Mouse (Mus musculus): Measurements from ENCODE around the gene Pkd2. TPM values are rescaled to one million over a fixed set of nuclear protein-coding genes. Genes with fewer than 3 reads are reported as not detected.

The Pkd2 gene
- total and polyA plus RNA-seq, 3 experiments = not detected

DNA sequence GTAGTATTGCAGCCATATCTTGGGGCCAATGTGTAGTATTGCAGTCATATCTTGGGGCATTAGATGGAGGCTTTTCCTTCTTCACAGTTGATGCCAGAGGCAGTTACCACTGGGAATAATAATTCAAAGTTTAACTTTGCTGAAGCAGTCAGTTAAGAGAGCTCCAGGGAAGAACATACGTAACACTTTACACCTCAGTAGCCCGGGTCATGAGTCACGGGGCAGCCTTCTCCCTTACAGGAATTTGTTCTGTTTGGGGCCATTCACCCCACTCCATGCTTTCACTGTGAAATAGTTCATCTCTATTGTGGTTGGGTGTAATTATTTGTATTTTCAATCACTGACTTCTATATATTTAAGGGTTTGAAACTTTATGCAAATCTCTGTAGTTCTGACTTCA is 35.4 kb upstream of the Pkd2 start:
- H3K4me1 ChIP-seq (ENCODE audit: control insufficient read depth in 1 of 2, insufficient read depth in 2 of 2, low read length in 2 of 2) = no peaks in the 10 kb centered on the region
- no peak overlapping the region for H3K4me3 ChIP-seq (ENCODE audit: control insufficient read depth in 1 of 2, insufficient read depth in 1 of 2, low read depth in 2 of 2, low read length in 2 of 2)
- no peak overlapping the region for H3K9ac ChIP-seq (ENCODE audit: control insufficient read depth, low read depth, low read length, poor library complexity, severe bottlenecking)
- no peaks in the 10 kb centered on the region for H3K27me3 ChIP-seq (ENCODE audit: control insufficient read depth in 1 of 2, insufficient read depth in 2 of 2, low read length in 2 of 2)
- H3K79me2 ChIP-seq (ENCODE audit: control insufficient read depth, insufficient read depth, low read length, poor library complexity) = no peaks in the 10 kb centered on the region
- DNase-seq (ENCODE audit: low read depth, low spot score) = no peak
- TF ChIP-seq KAT2A (conservative IDR thresholded peaks at IDR 0.05; ENCODE audit: low read depth, low read length) (no peak), CHD2 (IDR thresholded peaks at IDR 0.05; ENCODE audit: low read length) (no peak), ZC3H11A (IDR thresholded peaks at IDR 0.05; ENCODE audit: low read depth, low read length) (no peak), ELF1 (IDR thresholded peaks at IDR 0.05; ENCODE audit: low read depth, low read length) (no peak), ZKSCAN1 (IDR thresholded peaks at IDR 0.05; ENCODE audit: low read depth, low read length) (no peak), MAZ (IDR thresholded peaks at IDR 0.05; ENCODE audit: low read depth, low read length) (no peak), SIN3A (IDR thresholded peaks at IDR 0.05; ENCODE audit: low read length) (no peak), CTCF (IDR thresholded peaks at IDR 0.05 in 2 of 3, conservative IDR thresholded peaks at IDR 0.05 in 1 of 3; ENCODE audit: control insufficient read depth in 1 of 3, insufficient read depth in 1 of 3, low read depth in 2 of 3, low read length in 3 of 3, poor library complexity in 1 of 3, severe bottlenecking in 1 of 3) (no peak), USF1 (IDR thresholded peaks at IDR 0.05; ENCODE audit: low read depth, low read length) (no peak), MYC (IDR thresholded peaks at IDR 0.05; ENCODE audit: low read depth, low read length) (no peak), CHD1 (IDR thresholded peaks at IDR 0.05; ENCODE audit: low read depth, low read length) (no peak)
- no peak overlapping the region for H3K27ac ChIP-seq (ENCODE audit: control insufficient read depth, low read depth, low read length)
- H3K9me3 ChIP-seq (replicated peaks; ENCODE audit: insufficient read depth, low read length) = no peaks in the 10 kb centered on the region
- no peaks in the 10 kb centered on the region for H3K36me3 ChIP-seq (ENCODE audit: control insufficient read depth in 1 of 2, insufficient read depth in 2 of 2, low read length in 2 of 2)

DNA sequence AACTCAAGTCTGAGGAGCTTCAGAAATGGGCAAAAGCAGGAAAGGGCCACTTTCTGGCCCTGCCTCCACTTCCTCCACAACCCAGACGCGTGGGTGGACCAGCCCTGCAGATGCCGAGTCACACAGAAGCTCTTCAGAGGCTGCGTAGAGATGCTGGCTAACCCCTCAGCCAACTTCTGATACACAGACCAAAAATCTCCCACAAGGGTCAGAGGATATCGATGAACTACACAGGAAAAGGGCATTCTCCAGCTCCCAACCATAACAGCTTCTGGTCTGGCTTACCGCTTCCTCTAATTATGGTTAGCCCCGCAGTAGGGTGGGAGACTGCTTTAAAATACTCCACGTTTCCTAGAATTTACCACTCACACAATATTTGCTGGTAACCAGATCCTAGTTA is 33.3 kb upstream of the Pkd2 start:
- Histone ChIP-seq H3K9ac (ENCODE audit: control insufficient read depth, low read depth, low read length, poor library complexity, severe bottlenecking) (no peak overlapping the region), H3K36me3 (ENCODE audit: control insufficient read depth in 1 of 2, insufficient read depth in 2 of 2, low read length in 2 of 2) (no peaks in the 10 kb centered on the region), H3K27ac (ENCODE audit: control insufficient read depth, low read depth, low read length) (no peak overlapping the region), H3K9me3 (replicated peaks; ENCODE audit: insufficient read depth, low read length) (no peaks in the 10 kb centered on the region), H3K79me2 (ENCODE audit: control insufficient read depth, insufficient read depth, low read length, poor library complexity) (no peaks in the 10 kb centered on the region), H3K27me3 (ENCODE audit: control insufficient read depth in 1 of 2, insufficient read depth in 2 of 2, low read length in 2 of 2) (no peaks in the 10 kb centered on the region), H3K4me3 (ENCODE audit: control insufficient read depth in 1 of 2, insufficient read depth in 1 of 2, low read depth in 2 of 2, low read length in 2 of 2) (no peak overlapping the region), H3K4me1 (ENCODE audit: control insufficient read depth in 1 of 2, insufficient read depth in 2 of 2, low read length in 2 of 2) (no peaks in the 10 kb centered on the region)
- DNase-seq (ENCODE audit: low read depth, low spot score) = no peak
- no peak for TF ChIP-seq MYC (IDR thresholded peaks at IDR 0.05; ENCODE audit: low read depth, low read length)

DNA sequence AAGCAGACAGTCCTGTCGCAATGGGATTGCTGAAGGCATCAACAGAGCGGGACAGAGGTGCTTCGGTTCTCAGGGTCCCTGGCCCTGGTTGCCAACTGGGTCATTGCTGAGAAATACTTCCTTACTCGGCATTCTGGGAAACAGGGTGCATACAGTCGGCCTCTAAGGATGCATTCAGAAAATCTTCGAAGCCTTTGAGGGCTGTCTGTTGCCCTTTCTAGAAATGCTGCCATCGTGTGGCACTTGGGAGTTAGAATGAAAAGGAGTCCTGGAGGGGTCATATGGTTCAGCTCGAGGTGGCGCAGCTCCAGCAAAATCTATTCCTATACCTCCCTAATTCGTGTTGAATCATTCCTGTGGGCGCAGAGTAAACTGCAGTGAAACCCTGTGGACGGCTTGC is 26.4 kb upstream of the Pkd2 start:
- H3K9ac ChIP-seq (ENCODE audit: control insufficient read depth, low read depth, low read length, poor library complexity, severe bottlenecking) = no peak overlapping the region
- no peaks in the 10 kb centered on the region for H3K27me3 ChIP-seq (ENCODE audit: control insufficient read depth in 1 of 2, insufficient read depth in 2 of 2, low read length in 2 of 2)
- no peaks in the 10 kb centered on the region for H3K36me3 ChIP-seq (ENCODE audit: control insufficient read depth in 1 of 2, insufficient read depth in 2 of 2, low read length in 2 of 2)
- H3K4me1 ChIP-seq (ENCODE audit: control insufficient read depth in 1 of 2, insufficient read depth in 2 of 2, low read length in 2 of 2) = no peaks in the 10 kb centered on the region
- H3K9me3 ChIP-seq (replicated peaks; ENCODE audit: insufficient read depth, low read length) = no peaks in the 10 kb centered on the region
- no peaks in the 10 kb centered on the region for H3K79me2 ChIP-seq (ENCODE audit: control insufficient read depth, insufficient read depth, low read length, poor library complexity)
- TF ChIP-seq MXI1 (IDR thresholded peaks at IDR 0.05; ENCODE audit: low read depth, low read length) (no peak), ZNF384 (IDR thresholded peaks at IDR 0.05; ENCODE audit: low read depth, low read length) (no peak), CTCF (IDR thresholded peaks at IDR 0.05 in 2 of 3, conservative IDR thresholded peaks at IDR 0.05 in 1 of 3; ENCODE audit: control insufficient read depth in 1 of 3, insufficient read depth in 1 of 3, low read depth in 2 of 3, low read length in 3 of 3, poor library complexity in 1 of 3, severe bottlenecking in 1 of 3) (no peak), GABPA (IDR thresholded peaks at IDR 0.05; ENCODE audit: low read depth, low read length) (no peak), CHD2 (IDR thresholded peaks at IDR 0.05; ENCODE audit: low read length) (no peak), GATA1 (IDR thresholded peaks at IDR 0.05; ENCODE audit: low read depth, low read length) (no peak), HCFC1 (IDR thresholded peaks at IDR 0.05; ENCODE audit: low read depth, low read length) (no peak), POLR2AphosphoS5 (IDR thresholded peaks at IDR 0.05; ENCODE audit: borderline replicate concordance, low read depth, low read length) (no peak)
- no peak for DNase-seq (ENCODE audit: low read depth, low spot score)
- no peak overlapping the region for H3K27ac ChIP-seq (ENCODE audit: control insufficient read depth, low read depth, low read length)
- no peak overlapping the region for H3K4me3 ChIP-seq (ENCODE audit: control insufficient read depth in 1 of 2, insufficient read depth in 1 of 2, low read depth in 2 of 2, low read length in 2 of 2)
